Mouse (Mus musculus): ENCODE measurements around the gene Pcolce. TPM values are rescaled to one million over a fixed set of nuclear protein-coding genes. Genes with fewer than 3 reads are reported as not detected.

Pcolce gene
- polyA plus RNA-seq, 1 experiment = 69.6 TPM

DNA sequence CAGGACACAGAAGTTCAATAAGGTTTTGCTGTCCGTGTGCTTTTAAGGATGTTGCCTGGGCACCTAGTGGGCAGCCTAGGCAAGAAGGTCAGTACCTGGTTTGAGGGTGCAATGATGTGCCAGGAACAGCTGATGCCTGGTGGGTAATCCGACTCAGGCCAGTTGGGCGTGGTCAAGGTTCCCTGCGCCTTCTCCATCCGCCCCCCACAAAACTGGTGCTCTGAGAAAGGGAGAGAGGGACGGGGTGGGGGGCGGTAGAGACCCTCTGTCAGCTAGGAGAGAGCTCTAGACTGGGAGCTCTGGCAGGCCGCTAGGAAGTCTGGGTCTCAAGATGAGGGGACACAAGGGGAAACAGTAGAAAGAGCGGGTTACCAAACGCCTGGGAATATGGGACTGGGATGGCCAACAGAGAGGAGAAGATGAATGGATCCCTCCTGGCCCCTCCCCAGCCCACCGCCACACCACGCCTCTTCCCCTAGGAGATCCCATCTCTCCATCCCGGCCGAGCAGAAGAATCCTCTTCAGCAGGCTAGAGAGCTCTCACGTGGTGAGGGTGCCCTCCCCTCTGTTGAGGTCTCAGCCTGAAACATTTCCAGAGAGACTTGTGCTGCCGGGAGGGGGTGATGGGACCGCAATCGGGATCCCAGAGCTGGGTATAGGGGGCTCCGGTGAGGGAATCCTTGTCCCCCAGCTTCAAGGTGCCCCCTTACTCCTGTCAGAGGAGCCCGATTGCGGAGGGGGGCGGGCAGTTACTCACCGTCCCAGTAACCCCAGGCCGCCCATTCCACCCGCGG is 5.5 kb downstream of the Pcolce start:
- Histone ChIP-seq H3K4me3 (ENCODE audit: extremely low read depth, insufficient read depth, insufficient read length) (no peak overlapping the region), H3K27me3 (ENCODE audit: control insufficient read depth, insufficient read depth, low read length) (no peaks in the 10 kb centered on the region), H3K36me3 (ENCODE audit: control insufficient read depth, insufficient read depth, low read length) (no peaks in the 10 kb centered on the region; the same call in 1 of the 2 replicates), H3K27ac (ENCODE audit: insufficient read depth, low read length) (no peak overlapping the region), H3K4me1 (ENCODE audit: control insufficient read depth, insufficient read depth, insufficient read length) (peaks cover 20% of the 10 kb centered on the region; the same call in 1 of the 2 replicates)
- no peak for DNase-seq (ENCODE audit: low read depth in 1 of 2, low spot score in 2 of 2)
- TF ChIP-seq POLR2A (IDR thresholded peaks at IDR 0.05; ENCODE audit: low read depth, low read length) (no peak), CTCF (IDR thresholded peaks at IDR 0.05; ENCODE audit: extremely low read depth, insufficient read depth, insufficient read length, insufficient replicate concordance) (no peak)
- 89% methylated on average over 26 of the region's 26 CpGs for WGBS

DNA sequence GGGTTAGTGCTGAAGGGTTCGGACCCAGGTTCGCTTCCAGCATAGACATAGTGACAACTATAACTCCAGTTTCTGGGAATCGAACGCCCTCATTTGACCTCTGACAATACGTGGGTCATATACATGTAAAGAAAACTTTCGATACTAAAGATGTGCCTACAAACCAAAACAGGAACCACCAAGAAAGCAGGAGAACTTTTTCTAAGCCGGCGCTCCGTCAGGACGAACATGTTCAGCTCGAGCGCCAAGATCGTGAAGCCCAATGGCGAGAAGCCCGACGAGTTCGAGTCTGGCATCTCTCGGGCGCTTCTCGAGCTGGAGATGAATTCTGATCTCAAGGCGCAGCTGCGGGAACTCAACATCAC is 12.2 kb downstream of the Pcolce start:
- DNase-seq (ENCODE audit: low read depth in 1 of 2, low spot score in 2 of 2) = no peak
- H3K4me1 ChIP-seq (ENCODE audit: control insufficient read depth, insufficient read depth, insufficient read length) = peaks cover 17% of the 10 kb centered on the region; the same call in 1 of the 2 replicates
- peak overlapping the region; percentile 61 for H3K4me3 ChIP-seq (ENCODE audit: extremely low read depth, insufficient read depth, insufficient read length)
- peak overlapping the region; percentile 76 for H3K27ac ChIP-seq (ENCODE audit: insufficient read depth, low read length)
- no peaks in the 10 kb centered on the region for H3K27me3 ChIP-seq (ENCODE audit: control insufficient read depth, insufficient read depth, low read length)
- H3K36me3 ChIP-seq (ENCODE audit: control insufficient read depth, insufficient read depth, low read length) = no peaks in the 10 kb centered on the region
- WGBS = 0% methylated on average over 22 of the region's 22 CpGs
- TF ChIP-seq POLR2A (IDR thresholded peaks at IDR 0.05; ENCODE audit: low read depth, low read length) = no peak
- TF ChIP-seq CTCF (IDR thresholded peaks at IDR 0.05; ENCODE audit: extremely low read depth, insufficient read depth, insufficient read length, insufficient replicate concordance) = no peak

DNA sequence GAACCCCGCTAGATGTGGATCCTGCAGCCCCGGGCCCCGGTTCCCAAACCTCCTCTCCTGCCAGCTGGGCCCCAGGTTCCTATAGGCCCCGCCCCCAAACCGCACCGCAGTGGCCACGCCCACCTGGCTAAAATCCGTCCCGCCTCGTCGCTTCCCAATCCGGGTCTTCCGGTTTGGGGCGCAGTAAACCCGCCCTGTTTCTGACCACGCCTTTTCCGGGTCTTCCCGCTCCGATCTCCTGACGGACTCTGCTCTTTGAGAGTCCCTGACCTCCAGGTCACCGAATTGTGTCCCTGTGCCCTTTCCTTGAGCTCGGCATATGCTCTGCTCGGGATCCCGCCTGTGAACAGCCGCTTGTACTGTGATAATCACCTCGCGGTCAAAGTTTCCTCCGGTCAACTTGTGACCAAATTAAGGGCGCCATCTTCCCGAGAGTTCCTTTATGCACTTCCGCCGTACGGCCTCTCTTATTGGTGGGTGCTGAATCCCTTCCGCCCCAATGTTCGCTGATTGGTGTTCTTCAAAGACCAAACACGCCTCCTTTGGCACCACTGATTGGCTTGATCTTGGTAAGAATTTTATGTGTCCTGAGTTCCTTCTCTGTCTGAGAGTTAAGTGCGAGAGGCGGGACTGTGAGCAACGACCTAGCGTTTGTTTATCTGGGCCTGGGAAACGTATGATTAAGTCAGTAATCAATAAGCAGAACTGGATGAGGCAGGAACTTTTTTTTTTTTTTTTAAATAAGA is 12.8 kb downstream of the Pcolce start, which contains the start of gene Mospd3:
TSS of gene Mospd3 (minus strand) at position 440 of the 746 bp plus-strand sequence.
- Histone ChIP-seq H3K27me3 (ENCODE audit: control insufficient read depth, insufficient read depth, low read length) (no peaks in the 10 kb centered on the region), H3K4me3 (ENCODE audit: extremely low read depth, insufficient read depth, insufficient read length) (peak within 1 kb of the TSS; percentile 88), H3K36me3 (ENCODE audit: control insufficient read depth, insufficient read depth, low read length) (no peaks in the 10 kb centered on the region), H3K4me1 (ENCODE audit: control insufficient read depth, insufficient read depth, insufficient read length) (peaks cover 17% of the 10 kb centered on the region; the same call in 1 of the 2 replicates), H3K27ac (ENCODE audit: insufficient read depth, low read length) (peak within 1 kb of the TSS; percentile 98)
- WGBS = under 1% methylated on average over 41 of the region's 41 CpGs
- DNase-seq (ENCODE audit: low read depth in 1 of 2, low spot score in 2 of 2) = peak; percentile 97 to 99
- TF ChIP-seq POLR2A (IDR thresholded peaks at IDR 0.05; ENCODE audit: low read depth, low read length) (peak; percentile 89), CTCF (IDR thresholded peaks at IDR 0.05; ENCODE audit: extremely low read depth, insufficient read depth, insufficient read length, insufficient replicate concordance) (no peak)

DNA sequence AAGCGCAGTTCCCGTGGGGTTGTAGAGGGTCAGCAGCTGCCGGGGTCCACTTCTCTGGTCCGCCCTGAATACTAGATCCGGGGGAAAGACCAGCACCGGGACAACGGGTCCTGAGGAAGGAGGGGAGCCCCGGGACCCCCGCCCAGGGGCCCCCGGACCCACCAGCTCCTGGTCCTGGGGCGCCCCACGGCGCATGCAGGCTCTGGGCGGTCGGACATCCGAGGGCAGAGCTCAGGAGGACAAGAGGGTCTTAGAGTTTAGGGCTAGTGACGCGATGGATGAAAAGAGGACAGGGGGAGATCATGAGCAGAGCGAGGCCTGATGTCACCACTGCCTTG is 13.3 kb downstream of the Pcolce start:
- Histone ChIP-seq H3K36me3 (ENCODE audit: control insufficient read depth, insufficient read depth, low read length) (no peaks in the 10 kb centered on the region), H3K4me3 (ENCODE audit: extremely low read depth, insufficient read depth, insufficient read length) (peak overlapping the region; percentile 88), H3K27ac (ENCODE audit: insufficient read depth, low read length) (peak overlapping the region; percentile 60), H3K27me3 (ENCODE audit: control insufficient read depth, insufficient read depth, low read length) (no peaks in the 10 kb centered on the region), H3K4me1 (ENCODE audit: control insufficient read depth, insufficient read depth, insufficient read length) (peaks cover 17% of the 10 kb centered on the region; the same call in 1 of the 2 replicates)
- 1% methylated on average over 19 of the region's 19 CpGs for WGBS
- no peak for DNase-seq (ENCODE audit: low read depth in 1 of 2, low spot score in 2 of 2)
- TF ChIP-seq CTCF (IDR thresholded peaks at IDR 0.05; ENCODE audit: extremely low read depth, insufficient read depth, insufficient read length, insufficient replicate concordance) = no peak
- no peak for TF ChIP-seq POLR2A (IDR thresholded peaks at IDR 0.05; ENCODE audit: low read depth, low read length)

DNA sequence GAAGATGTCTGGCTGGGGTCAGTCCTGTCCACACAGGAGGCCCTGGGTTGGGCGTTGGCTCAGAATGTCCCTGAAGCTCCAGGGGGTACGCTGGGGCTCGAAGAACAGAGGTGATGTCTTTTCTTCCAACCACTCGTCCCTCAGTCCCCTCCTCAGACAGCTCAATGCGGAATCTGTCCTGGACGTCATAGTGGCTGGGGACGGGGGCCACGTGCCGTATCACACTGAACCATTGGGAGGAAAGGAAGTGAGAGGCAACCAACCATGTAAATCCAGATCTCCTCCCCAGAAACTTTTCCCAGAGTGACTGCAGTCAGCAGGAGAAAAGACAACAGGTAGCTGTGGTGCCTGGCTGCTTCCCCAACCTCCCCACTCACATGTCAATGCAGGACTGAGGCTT is 14.0 kb downstream of the Pcolce start:
- Histone ChIP-seq H3K4me1 (ENCODE audit: control insufficient read depth, insufficient read depth, insufficient read length) (peaks cover 17% of the 10 kb centered on the region; the same call in 1 of the 2 replicates), H3K27me3 (ENCODE audit: control insufficient read depth, insufficient read depth, low read length) (no peaks in the 10 kb centered on the region), H3K27ac (ENCODE audit: insufficient read depth, low read length) (0 out of 2 replicates have a peak overlapping the region, but pooled peaks have one; percentile 60), H3K36me3 (ENCODE audit: control insufficient read depth, insufficient read depth, low read length) (no peaks in the 10 kb centered on the region), H3K4me3 (ENCODE audit: extremely low read depth, insufficient read depth, insufficient read length) (peak overlapping the region; percentile 88)
- WGBS = 26% methylated on average over 9 of the region's 9 CpGs
- no peak for TF ChIP-seq CTCF (IDR thresholded peaks at IDR 0.05; ENCODE audit: extremely low read depth, insufficient read depth, insufficient read length, insufficient replicate concordance)
- no peak for TF ChIP-seq POLR2A (IDR thresholded peaks at IDR 0.05; ENCODE audit: low read depth, low read length)
- no peak for DNase-seq (ENCODE audit: low read depth in 1 of 2, low spot score in 2 of 2)

DNA sequence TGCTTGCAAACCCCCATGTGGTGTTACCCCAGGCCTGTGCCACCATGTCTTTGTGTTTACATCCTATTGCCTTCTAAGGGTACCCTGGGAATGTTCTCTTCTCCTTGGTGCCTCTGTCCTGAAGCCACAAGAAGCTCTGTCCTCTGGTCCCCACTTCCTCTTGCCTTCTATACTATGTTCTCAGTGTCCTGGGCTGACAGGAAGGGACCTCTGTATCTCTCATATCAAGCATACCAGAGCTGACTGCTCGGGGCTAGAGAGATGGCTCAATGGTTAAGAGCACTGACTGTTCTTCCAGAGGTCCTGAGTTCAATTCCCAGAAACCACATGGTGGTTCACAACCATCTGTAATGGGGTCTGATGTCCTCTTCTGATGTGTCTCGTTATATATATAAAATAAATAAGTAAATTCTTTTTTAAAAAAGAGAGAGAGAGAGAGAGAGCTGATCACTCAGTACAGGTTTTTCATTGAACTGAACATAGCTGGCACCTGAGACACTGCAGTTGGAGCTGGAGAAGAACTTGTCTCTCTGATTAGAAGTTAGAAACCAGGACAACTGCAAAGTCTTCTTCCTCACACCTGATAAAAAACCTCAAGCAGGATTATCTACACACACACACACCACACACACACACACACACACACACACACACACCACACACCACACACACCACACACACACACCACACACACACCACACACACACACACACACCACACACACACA is 15.3 kb downstream of the Pcolce start:
- Histone ChIP-seq H3K27ac (ENCODE audit: insufficient read depth, low read length) (no peak overlapping the region), H3K4me1 (ENCODE audit: control insufficient read depth, insufficient read depth, insufficient read length) (peaks cover 17% of the 10 kb centered on the region; the same call in 1 of the 2 replicates), H3K27me3 (ENCODE audit: control insufficient read depth, insufficient read depth, low read length) (no peaks in the 10 kb centered on the region), H3K36me3 (ENCODE audit: control insufficient read depth, insufficient read depth, low read length) (no peaks in the 10 kb centered on the region), H3K4me3 (ENCODE audit: extremely low read depth, insufficient read depth, insufficient read length) (no peak overlapping the region)
- 53% methylated on average over 2 of the region's 2 CpGs for WGBS
- DNase-seq (ENCODE audit: low read depth in 1 of 2, low spot score in 2 of 2) = no peak
- TF ChIP-seq POLR2A (IDR thresholded peaks at IDR 0.05; ENCODE audit: low read depth, low read length) (no peak), CTCF (IDR thresholded peaks at IDR 0.05; ENCODE audit: extremely low read depth, insufficient read depth, insufficient read length, insufficient replicate concordance) (no peak)
